Mouse (Mus musculus) hindbrain, embryonic 10.5 days (tissue): ENCODE measurements around the gene Zfp688. TPM values are rescaled to one million over a fixed set of nuclear protein-coding genes. Genes with fewer than 3 reads are reported as not detected.
"Not testable (repeated sequence)": the region's sequence is repeated elsewhere in the genome, so short reads cannot be mapped to it uniquely, and the experiment has no call there.

Experiments
- DNase-seq: peaks from one replicate; pipeline ENCODE4 v3.0.0-alpha.2; 2017; ENCODE audit warnings: low spot score
- H3K27ac ChIP-seq: fragments of 300-500 bp; sonication (generic); 2 replicates; pipeline ENCODE4 v1.5.1; 2016; ENCODE audit warnings: mild to moderate bottlenecking, moderate library complexity
- H3K27me3 ChIP-seq: fragments of 300-500 bp; sonication (generic); 2 replicates; pipeline ENCODE4 v1.6.1; 2016; ENCODE audit warnings: mild to moderate bottlenecking; ENCODE audit not compliant: poor library complexity, insufficient read depth, severe bottlenecking
- H3K36me3 ChIP-seq: fragments of 300-500 bp; sonication (generic); 2 replicates; pipeline ENCODE4 v1.6.1; 2016; ENCODE audit warnings: mild to moderate bottlenecking, moderate library complexity
- H3K4me1 ChIP-seq: fragments of 300-500 bp; sonication (generic); replicated peaks from 2 replicates; pipeline ENCODE4 v1.6.1; 2016; ENCODE audit warnings: mild to moderate bottlenecking
- H3K4me3 ChIP-seq: fragments of 300-500 bp; sonication (generic); 2 replicates; pipeline ENCODE4 v1.5.1; 2016; ENCODE audit warnings: mild to moderate bottlenecking, moderate library complexity
- H3K9me3 ChIP-seq: fragments of 300-500 bp; sonication (generic); 2 replicates; pipeline ENCODE4 v1.6.1; 2016; ENCODE audit warnings: mild to moderate bottlenecking, moderate library complexity
- WGBS: fragments of 180-500 bp; shearing (Covaris S2); methylation state at CpG from one replicate; pipeline ENCODE4 v1.1.7; 2016; 5-methylcytosine and 5-hydroxymethylcytosine counted together
- polyA plus RNA-seq: library from polyadenylated mRNA; unstranded; fragments of >200 nt; fragmentation: Nextera tagmentation; extraction: Ambion mirVana; gene quantifications from 2 replicates; pipeline ENCODE4 v1.2.1, GENCODE M21; 2016

The Zfp688 gene
- polyA plus RNA-seq: 35.6 and 39.4 TPM in 2 replicates

DNA sequence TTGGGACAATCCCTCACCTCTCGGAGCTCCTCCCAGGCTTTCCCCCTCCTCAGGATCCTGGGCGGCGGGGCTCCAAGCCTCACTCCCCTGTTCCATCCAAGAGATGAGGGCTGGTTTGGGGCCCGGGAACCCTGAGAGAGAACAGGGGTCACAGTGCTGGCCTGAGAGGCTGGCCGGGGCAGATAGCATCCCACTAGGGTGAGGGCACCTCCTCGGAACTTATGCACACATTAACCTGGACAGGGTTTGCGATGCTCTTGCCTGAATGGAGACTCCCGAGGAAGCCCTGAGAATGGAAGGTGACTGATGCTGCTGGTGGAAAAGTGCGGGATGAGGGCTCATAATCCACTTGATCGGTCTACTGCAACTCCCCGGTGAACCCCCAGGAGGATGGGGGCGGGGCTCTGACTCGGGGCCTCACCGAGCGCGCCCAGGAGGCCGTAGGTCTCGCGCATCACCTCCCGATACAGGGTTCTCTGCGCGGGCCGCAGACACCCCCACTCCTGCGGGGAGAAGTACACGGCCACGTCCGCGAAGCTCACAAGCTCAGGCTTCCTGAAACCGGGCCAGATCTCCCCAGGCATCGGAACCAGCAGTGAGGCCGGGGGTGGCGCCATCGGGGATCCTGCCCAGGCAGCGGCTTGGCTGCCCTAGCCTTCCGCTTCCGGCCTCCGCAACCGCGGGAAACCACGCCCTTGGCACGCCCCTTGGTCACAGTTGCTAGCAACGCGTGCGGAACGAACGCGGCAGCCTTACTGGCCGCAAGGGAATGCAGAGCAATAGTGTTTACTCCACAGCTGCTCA, at the start of gene Zfp688:
Zfp688 (minus strand) TSS at position 681 of the 804 bp plus-strand sequence.
- DNase-seq: peak; percentile 94
- Histone ChIP-seq H3K36me3 (peaks cover 28% of the 10 kb centered on the region), H3K27ac (peak within 1 kb of the TSS; percentile 95), H3K9me3 (no peaks in the 10 kb centered on the region), H3K4me1 (peaks cover 18% of the 10 kb centered on the region), H3K4me3 (peak within 1 kb of the TSS; percentile 92), H3K27me3 (peaks cover 20% of the 10 kb centered on the region)
- WGBS: under 1% methylated on average over 48 of the region's 48 CpGs

DNA sequence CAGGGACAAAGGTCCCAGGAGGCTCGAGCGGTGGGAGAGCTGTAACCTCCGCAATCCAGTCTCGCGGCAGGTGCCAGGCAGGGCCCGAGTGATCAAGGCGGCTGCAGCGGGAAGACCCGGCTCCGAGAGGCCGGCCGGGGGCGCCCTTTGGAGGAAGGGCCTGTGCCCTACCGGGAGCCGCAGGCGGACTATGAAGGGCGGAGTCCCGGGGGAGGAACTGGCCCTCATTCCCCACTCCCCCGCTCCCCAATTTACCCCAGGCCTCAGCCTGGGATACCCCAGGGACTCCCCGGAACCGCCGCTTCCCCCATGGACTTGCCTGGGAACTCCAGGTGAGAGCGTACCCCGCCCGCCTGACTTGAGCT, 49.8 kb upstream of the Zfp688 start:
- Histone ChIP-seq H3K27ac (peak overlapping the region; percentile 98), H3K9me3 (0 out of 2 replicates have a peak, but pooled peaks cover 4% of the 10 kb centered on the region), H3K27me3 (no peaks in the 10 kb centered on the region), H3K36me3 (peaks cover 70% of the 10 kb centered on the region), H3K4me3 (peak overlapping the region; percentile 96), H3K4me1 (peaks cover 34% of the 10 kb centered on the region)
- peak; percentile 63 for DNase-seq
- 0% methylated on average over 25 of the region's 25 CpGs for WGBS

DNA sequence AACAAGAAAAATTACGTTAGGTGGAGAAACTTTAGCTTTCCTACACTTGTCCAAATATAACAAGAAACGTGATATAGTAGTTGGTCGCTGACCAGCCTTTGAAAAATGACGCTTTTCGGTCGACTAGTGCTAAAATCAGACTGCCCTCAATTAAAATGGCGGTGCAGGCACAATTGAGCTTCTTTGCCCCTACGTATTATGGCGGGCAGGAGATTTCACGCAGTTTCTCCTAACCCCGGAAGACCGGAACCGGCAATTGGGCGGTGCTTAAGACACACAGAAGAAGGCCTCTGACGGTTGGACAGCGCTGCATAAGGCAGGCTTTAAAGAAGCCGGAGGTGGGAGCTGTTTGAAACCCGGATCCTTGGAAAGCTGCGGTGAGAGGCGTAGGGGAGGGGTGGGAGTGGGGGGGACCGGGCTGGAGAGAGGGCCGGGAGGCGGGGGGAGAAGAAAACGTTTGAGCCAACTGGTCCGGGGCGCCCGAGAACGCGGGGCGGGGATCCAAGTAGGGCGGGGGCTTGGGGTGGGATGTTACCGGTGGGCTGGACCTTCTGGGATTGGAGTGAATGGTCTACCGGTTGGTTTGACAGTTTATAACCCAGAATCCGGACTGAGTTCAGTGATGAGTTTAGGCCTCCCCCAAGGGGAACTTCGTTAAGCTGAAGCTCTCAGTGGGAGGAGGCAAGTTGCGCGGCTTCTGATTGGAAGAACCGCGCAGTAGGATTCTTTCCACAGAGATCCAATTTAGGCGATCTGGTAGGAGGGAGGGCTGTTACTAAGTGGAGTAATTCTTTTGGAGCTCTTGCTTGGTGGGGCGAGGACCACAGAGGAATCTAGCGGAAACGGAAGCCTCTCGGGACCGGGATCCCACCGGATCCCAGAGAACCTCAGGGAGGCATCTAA, 49.1 kb upstream of the Zfp688 start:
- Histone ChIP-seq H3K4me3 (peak overlapping the region; percentile 96), H3K27me3 (no peaks in the 10 kb centered on the region), H3K27ac (peak overlapping the region; percentile 98), H3K9me3 (0 out of 2 replicates have a peak, but pooled peaks cover 6% of the 10 kb centered on the region), H3K4me1 (peaks cover 30% of the 10 kb centered on the region), H3K36me3 (peaks cover 70% of the 10 kb centered on the region)
- peak; percentile 94 for DNase-seq
- under 1% methylated on average over 46 of the region's 46 CpGs for WGBS

DNA sequence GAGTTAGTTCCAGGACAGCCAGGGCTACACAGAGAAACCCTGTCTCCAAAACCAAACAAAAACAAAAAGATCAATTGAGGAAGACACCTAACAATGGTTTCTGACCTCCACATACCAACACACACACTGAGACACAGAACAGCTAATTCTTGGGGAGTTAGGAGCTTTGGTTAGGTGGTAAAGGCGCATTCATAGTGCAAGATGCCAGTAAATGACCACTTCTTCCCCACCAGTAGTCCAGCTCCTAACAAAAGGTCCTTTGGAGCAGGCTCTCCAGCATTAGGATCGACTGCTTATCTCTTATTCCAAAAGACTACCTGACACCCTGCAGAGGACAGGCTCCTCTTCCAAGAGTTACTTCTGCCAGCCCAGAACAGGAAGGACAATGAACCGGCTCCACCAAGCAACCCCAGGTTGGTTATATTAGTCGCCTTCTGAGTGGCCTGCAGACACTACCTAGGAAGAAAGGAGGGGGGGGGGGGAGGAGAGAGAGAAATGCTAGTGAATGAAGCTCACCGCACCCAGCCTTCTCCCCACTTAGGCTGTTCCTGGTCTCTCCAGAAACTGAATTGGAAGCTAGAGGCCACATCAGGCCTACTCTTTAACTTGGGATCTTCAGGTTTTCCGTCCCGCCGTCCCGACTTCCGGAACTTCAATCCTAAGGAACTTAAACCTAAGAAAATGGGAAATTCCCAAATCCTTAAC, 48.3 kb upstream of the Zfp688 start:
- Histone ChIP-seq H3K27ac (peak overlapping the region; percentile 98), H3K36me3 (peaks cover 70% of the 10 kb centered on the region), H3K27me3 (no peaks in the 10 kb centered on the region), H3K4me1 (peaks cover 30% of the 10 kb centered on the region), H3K4me3 (peak overlapping the region; percentile 96), H3K9me3 (0 out of 2 replicates have a peak, but pooled peaks cover 6% of the 10 kb centered on the region)
- DNase-seq: peak; percentile 50
- WGBS: 11% methylated on average over 10 of the region's 10 CpGs

DNA sequence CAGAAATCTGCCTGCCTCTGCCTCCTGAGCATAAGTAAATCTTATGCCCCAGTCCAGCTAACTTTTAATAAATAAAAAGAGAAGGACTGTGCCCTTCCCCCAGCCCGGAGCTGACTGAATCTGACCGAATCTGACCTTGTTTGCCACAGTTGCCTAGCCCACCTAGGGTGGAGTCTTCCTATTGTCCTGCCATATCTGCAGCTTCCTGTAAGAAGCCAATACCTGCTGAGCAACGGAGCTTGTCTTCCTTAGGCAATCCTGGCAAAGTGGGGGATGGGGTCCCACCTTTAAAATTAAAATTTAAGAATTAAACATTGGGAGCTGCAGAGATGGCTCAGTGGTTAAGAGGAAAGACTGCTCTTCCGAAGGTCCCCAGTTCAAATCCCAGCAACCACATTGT, 44.7 kb upstream of the Zfp688 start:
- Histone ChIP-seq H3K27me3 (no peaks in the 10 kb centered on the region), H3K36me3 (peaks cover 79% of the 10 kb centered on the region), H3K27ac (no peak overlapping the region), H3K4me1 (peaks cover 13% of the 10 kb centered on the region), H3K4me3 (no peak overlapping the region), H3K9me3 (0 out of 2 replicates have a peak, but pooled peaks cover 6% of the 10 kb centered on the region)
- 92% methylated on average over 4 of the region's 4 CpGs for WGBS
- DNase-seq: no peak

DNA sequence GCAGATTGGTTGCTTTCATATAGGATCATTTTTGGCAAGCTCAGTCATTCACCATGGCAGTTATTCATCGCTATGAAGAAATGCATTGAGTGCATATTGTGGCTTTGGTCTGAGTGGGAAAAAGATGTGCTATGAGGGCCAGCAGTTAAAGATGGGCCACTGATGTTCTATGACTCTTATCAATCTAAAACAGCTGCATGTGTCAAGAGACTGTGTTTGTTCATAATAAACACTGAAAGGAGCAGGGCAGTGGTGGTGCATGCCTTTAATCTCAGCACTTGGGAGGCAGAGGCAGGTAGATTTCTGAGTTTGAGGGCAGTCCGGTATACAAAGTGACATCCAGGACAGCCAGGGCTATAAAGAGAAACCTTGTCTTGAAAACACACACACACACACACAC, 43.8 kb upstream of the Zfp688 start:
- DNase-seq, H3K27me3 ChIP-seq, H3K4me3 ChIP-seq, H3K27ac ChIP-seq, H3K9me3 ChIP-seq: not testable (repeated sequence)
- peaks cover 88% of the 10 kb centered on the region for H3K36me3 ChIP-seq
- peaks cover 13% of the 10 kb centered on the region for H3K4me1 ChIP-seq
- 93% methylated on average over 2 of the region's 2 CpGs for WGBS

DNA sequence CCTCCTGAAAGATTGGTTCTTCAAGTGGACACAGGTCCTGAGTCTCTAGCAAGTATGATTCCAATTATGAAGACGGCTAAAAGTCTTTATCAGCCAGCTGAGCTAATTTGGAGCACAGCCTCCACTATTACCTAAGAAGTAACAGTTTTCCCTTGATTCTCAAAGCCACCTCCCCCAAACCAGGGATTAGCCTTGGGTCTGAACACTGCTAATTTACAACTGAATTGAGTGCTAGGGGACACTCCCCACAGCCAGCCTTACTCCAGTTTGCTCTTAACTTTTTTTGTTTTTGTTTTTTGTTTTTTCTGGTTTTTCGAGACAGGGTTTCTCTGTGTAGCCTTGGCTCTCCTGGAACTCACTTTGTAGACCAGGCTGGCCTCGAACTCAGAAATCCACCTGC, 43.3 kb upstream of the Zfp688 start:
- H3K9me3 ChIP-seq: 0 out of 2 replicates have a peak, but pooled peaks cover 6% of the 10 kb centered on the region
- no peak for DNase-seq
- H3K36me3 ChIP-seq: peaks cover 93% of the 10 kb centered on the region
- H3K4me1 ChIP-seq: peaks cover 11% of the 10 kb centered on the region
- no peak overlapping the region for H3K27ac ChIP-seq
- WGBS: 93% methylated on average over 3 of the region's 3 CpGs
- H3K27me3 ChIP-seq: no peaks in the 10 kb centered on the region
- H3K4me3 ChIP-seq: no peak overlapping the region

DNA sequence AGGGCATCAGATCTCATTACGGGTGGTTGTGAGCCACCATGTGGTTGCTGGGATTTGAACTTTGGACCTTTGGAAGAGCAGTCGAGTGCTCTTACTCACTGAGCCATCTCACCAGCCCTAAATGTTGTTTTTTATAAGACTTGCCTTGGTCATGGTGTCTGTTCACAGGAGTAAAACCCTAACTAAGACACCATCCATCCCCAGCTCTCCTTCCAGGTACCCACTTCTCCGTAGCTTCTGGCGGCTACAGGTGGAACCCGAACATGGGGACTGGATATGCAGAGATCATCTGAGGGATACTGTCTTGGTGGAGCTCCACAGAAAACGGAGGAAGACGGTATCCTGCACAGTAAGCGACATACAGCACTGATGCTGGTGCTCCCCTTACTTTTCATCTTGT, 37.4 kb upstream of the Zfp688 start, which contains the start of gene Prr14:
Prr14 (plus strand) TSS at position 301 of the 400 bp plus-strand sequence.
- DNase-seq: not testable (repeated sequence)

DNA sequence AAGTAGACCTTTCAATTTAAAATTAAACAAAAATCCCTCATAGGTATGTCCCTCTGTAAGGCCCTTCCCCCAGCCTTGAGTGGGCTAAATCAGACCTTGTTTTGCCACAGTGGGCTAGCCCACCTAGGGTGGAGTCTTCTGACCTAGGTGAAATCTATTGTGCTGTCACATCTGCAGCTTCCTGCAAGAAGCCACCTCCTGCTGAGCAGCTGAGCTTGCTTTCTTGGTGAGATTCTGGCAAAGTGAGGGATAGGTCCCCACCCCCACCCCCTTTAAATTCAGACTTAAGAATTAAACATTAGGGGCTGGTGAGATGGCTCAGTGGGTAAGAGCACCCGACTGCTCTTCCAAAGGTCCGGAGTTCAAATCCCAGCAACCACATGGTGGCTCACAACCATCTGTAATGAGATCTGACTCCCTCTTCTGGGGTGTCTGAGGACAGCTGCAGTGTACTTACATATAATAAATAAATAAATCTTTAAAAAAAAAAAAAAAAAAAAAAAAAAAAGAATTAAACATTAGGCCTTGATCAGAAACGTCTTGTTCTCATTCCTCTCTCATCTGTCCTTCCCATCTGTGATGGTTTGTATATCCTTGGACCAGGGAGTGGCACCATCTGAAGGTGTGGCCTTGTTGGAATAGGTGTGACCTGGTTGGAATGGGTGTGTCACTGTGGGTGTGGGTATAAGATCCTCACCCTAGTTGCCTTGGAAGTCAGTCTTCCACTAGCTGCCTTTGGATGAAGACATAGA, 36.7 kb upstream of the Zfp688 start:
- peaks cover 87% of the 10 kb centered on the region for H3K36me3 ChIP-seq
- 88% methylated on average over 3 of the region's 3 CpGs for WGBS
- DNase-seq: not testable (repeated sequence)

More for the DNA sequence above, 37.4 kb upstream of the Zfp688 start, which contains the start of gene Prr14:
- 96% methylated on average over 8 of the region's 8 CpGs for WGBS
- Histone ChIP-seq H3K9me3 (peaks cover 16% of the 10 kb centered on the region), H3K36me3 (peaks cover 90% of the 10 kb centered on the region)
- H3K27me3 ChIP-seq, H3K4me1 ChIP-seq, H3K4me3 ChIP-seq, H3K27ac ChIP-seq: not testable (repeated sequence)

DNA sequence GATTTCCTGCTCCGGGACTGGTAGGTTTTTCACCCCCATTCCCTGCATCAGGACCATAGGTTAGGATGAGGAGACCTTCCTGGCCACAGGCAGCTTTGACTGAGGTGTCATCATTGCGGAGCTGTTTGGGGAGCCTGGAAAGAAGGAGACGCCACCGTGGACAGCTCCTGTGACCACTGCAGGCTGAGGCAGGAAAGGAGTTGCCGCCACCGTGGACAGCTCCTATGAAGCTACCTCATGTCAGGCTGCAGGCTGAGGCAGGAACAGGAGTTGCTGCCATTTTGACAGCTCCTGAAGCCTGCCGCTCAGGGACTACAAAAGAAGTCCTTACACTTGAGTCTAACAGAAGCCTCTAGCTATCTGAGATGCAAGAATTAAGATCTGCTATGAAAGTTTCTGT, 33.0 kb upstream of the Zfp688 start:
- Histone ChIP-seq H3K27me3 (no peaks in the 10 kb centered on the region), H3K4me3 (no peak overlapping the region), H3K4me1 (peaks cover 34% of the 10 kb centered on the region), H3K9me3 (peaks cover 16% of the 10 kb centered on the region), H3K27ac (no peak overlapping the region), H3K36me3 (peaks cover 86% of the 10 kb centered on the region)
- no peak for DNase-seq
- WGBS: 94% methylated on average over 7 of the region's 7 CpGs

More for the DNA sequence above, 36.7 kb upstream of the Zfp688 start:
- not testable (repeated sequence) for H3K27me3 ChIP-seq, H3K27ac ChIP-seq, H3K4me3 ChIP-seq, H3K4me1 ChIP-seq
- peaks cover 16% of the 10 kb centered on the region for H3K9me3 ChIP-seq

DNA sequence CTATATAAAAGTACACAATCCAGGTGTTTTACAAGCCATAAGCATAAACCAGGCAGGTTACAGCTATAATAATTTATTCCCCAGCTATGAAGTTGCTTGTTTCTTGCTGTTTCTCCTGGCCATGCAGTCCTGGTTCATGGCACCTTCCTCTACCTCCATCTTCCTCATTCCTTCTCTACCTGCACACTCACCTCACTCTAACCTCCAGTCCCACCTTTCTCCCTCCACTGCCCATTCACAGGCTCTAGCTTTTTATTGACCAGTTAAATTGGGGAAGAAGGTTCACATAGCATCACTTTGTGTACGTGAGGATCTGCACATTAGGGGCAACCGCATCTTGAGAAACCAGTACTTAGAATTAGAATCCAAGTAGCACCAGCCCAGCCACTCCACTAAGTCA, 31.2 kb upstream of the Zfp688 start:
- DNase-seq: no peak
- WGBS: 96% methylated on average over 2 of the region's 2 CpGs
- no peak overlapping the region for H3K27ac ChIP-seq
- H3K9me3 ChIP-seq: peaks cover 16% of the 10 kb centered on the region
- H3K27me3 ChIP-seq: no peaks in the 10 kb centered on the region
- no peak overlapping the region for H3K4me3 ChIP-seq
- H3K4me1 ChIP-seq: peaks cover 43% of the 10 kb centered on the region
- peaks cover 74% of the 10 kb centered on the region for H3K36me3 ChIP-seq
